Mouse (Mus musculus) gastrocnemius, adult 18-20 months (tissue): ENCODE results near the gene Sipa1l2. TPM values are rescaled to one million over a fixed set of nuclear protein-coding genes. Genes with fewer than 3 reads are reported as not detected.
A peak's percentile ranks its signal among the peaks of the same experiment; 100 is the strongest.

Experiments
- DNase-seq: peaks from one replicate; pipeline ENCODE4 v3.0.0; 2021; ENCODE audit warnings: low spot score
- total RNA-seq, 2 experiments: library from RNA; stranded (reverse); gene quantifications; 2 replicates each; pipeline ENCODE4 v1.2.3; 2021

Sipa1l2 gene
- total RNA-seq, 2 experiments from 2014 or later, result 5.1 to 7.5 TPM

DNA sequence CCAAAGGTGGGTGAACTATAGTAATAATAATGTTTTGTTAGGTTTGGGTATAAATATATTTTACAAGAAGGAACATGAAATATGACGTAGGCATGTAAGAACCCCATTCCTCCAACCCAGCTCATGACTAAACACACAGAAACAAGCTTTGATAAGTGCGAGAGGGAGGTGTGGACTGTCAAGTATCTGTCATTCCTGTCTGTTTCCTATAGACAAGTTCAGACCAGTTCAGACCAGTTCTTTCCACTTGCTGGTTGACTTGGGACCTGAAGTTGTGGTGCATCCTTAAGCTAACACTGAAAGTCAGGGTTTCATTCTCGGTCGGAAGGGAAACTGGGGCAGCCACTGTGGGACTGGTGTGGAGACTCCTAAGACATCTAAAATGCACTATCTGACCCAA is 197.0 kb downstream of the Sipa1l2 start:
- no peak for DNase-seq

GRCm38 (mm10) chr8:125369491-125370236 is 199.9 kb downstream of the Sipa1l2 start:
- peak; percentile 28 for DNase-seq

DNA sequence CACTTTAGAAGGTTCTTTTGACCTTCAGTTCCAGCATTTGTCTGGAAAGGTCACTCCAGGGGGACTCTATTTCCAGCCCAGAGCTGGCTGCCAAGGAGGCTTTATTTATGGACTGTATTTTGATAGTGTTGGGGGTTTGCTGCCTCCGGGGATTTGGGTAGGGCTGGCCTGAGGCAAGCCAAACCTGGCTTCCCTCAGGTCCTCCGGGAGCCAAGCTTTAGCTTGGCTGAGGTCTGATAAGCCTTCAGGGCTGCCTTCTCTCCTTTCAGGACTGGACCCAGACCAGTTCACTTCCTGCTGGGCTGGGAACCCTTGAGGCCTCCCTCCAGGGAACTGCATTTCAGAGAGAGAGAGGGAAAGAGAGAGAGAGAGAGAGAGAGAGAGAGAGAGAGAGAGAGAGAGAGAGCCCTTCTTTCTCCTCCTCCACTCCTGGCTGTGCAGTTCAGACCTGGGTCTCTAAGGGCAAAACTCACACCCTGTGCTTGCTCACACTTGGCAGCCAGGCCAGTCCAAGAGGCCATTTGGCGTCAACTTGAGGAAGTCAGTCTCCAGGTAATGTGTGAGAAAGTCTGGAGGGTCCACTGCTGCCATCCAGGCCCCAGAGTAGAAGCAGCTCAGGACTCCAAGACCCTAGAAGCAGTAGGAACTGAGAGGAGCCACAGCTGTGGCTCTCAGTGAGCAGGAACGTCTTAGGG is 201.1 kb downstream of the Sipa1l2 start:
- DNase-seq, result peak; percentile 81

Other genes with a start within 250 kb of the Sipa1l2 start
- gene Map10, start 100.0 kb upstream of the Sipa1l2 start, total RNA-seq, result 1 to 10 TPM; 2.0 to 2.6 TPM
- 10 to 100 TPM in 1 of 2 experiments, 1 to 10 TPM in 1; 9.9 to 10.2 TPM for gene Ntpcr, start 160.2 kb upstream of the Sipa1l2 start, total RNA-seq